Mouse (Mus musculus): ENCODE results near the gene Usp13.

GRCm38 (mm10) chr3:32904599-32904998 is 87.3 kb downstream of the Usp13 start:
- no peak for TF ChIP-seq POLR2A (IDR thresholded peaks at IDR 0.05; ENCODE audit: borderline replicate concordance, control insufficient read depth, low read depth, low read length)
- TF ChIP-seq CTCF (IDR thresholded peaks at IDR 0.05; ENCODE audit: control insufficient read depth, insufficient read depth, low read length), result no peak
